Mouse (Mus musculus) right cerebral cortex, postnatal 4 days (tissue): Measurements from ENCODE around the gene Dus1l.
"Not testable (repeated sequence)": the region's sequence is repeated elsewhere in the genome, so short reads cannot be mapped to it uniquely, and the experiment has no call there.

ENCODE experiments used
- DNase-seq: peaks from one replicate; pipeline ENCODE4 v3.0.0-alpha.2; 2022

Gene Dus1l

GRCm38 (mm10) chr11:120818251-120818650 is 22.0 kb upstream of the Dus1l start:
- DNase-seq, result no peak

DNA sequence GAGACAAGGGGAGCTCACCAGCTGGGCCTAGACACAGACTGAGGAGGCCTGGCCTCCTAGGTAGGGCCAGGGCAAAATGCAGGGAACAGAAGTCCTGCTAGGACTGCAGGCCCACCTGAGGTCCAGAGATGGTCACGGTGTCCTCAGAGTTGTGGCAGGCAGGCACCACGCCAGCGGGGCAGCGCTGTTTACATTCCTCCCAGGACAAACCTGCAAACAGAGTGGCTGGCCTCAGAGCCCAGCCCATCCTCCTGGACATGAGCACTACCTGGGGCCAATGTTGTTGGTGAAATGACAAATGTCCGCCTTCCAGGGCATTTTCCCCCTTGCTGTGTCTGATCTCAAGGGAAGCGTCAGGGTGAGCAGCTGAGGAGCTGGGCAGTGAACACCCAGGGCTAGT is 21.2 kb upstream of the Dus1l start:
- no peak for DNase-seq

GRCm38 (mm10) chr11:120812068-120812467 is 15.9 kb upstream of the Dus1l start:
- no peak for DNase-seq

DNA sequence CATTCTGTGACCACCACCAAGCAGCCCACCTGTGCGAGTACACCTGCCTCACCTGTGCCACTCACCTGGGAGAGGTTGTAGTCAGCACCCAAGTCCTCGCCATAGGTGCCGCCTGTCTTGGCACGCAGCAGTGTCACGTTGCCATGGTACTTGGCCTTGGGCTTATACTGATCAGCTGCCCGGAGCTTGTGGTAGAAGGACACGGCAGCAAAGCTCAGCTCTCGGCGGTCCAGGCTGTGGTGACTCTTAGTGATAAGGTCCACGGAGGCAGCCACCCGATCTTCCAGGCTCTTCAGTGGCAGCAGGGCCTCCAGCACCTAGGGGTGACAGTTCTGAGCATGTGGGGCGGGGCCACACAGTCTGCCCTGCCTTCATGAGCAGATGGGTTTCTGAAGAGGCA is 11.8 kb upstream of the Dus1l start:
- no peak for DNase-seq

GRCm38 (mm10) chr11:120805375-120806298 is 9.4 kb upstream of the Dus1l start:
- no peak for DNase-seq

DNA sequence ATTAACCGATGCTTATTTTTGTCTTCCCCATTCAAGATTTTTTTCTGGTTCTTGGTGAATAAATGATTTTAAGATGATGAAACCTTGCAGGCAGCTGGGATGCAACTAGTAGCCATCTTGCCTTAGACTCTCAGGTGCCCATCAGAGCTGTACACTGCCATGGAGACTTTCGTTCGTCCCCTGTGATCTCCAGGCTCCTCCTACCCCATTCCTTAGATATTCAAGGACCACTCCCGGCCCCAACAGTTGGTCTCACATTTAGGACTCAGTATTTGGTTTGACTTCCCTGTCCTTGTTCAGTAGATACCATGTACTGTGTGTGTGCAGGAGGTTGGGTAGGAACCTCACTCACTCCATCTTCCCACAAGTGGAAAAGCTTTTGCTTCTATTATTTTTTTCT is 8.6 kb upstream of the Dus1l start:
- no peak for DNase-seq

GRCm38 (mm10) chr11:120804274-120804673 is 8.1 kb upstream of the Dus1l start:
- DNase-seq, result no peak

GRCm38 (mm10) chr11:120800061-120800904 is 4.1 kb upstream of the Dus1l start:
- DNase-seq, result peak; percentile 88

- no peak for DNase-seq
Measured at GRCm38 (mm10) chr11:120799316-120799890, 3.2 kb upstream of the Dus1l start.

DNA sequence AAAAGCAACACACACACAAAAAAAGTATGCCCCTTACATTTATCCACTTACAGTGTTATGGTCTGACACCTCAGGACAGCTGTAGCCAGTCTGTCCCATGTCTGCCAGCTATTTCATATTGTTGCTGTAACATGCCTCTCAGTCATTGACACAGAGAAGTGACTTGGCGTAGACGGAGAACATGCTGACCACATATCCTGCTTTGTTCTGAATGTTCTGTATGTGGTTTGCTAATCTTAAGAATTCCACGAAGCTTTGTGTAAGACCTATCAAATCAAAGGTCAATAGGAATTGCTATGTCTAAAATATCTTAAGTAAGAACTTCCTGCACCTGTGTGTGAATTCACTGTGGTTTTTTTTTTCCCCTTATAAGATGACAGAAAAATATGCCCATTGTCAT is 2.0 kb upstream of the Dus1l start:
- DNase-seq, result no peak

GRCm38 (mm10) chr11:120796614-120796946 is 377 bp upstream of the Dus1l start:
- DNase-seq, result no peak

DNA sequence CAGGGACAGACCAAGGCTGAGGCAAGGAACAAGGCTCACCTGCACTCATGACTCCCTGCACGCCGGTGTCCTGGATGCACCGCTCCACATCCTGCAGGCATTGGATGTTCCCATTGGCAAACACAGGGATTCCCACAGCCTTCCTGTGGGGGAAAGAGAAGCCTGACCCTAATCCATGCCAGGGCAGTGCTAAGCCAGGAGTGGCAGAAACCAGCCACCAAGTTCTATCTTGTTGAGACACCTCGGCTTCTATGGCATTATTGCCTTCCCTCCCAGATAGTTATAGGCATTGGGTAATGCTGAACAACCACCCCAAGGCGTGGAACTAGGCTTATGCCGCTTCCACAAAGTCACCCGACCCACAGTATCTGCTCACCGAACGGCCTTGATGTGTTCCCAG is 3.6 kb downstream of the Dus1l start:
- DNase-seq, result no peak

DNA sequence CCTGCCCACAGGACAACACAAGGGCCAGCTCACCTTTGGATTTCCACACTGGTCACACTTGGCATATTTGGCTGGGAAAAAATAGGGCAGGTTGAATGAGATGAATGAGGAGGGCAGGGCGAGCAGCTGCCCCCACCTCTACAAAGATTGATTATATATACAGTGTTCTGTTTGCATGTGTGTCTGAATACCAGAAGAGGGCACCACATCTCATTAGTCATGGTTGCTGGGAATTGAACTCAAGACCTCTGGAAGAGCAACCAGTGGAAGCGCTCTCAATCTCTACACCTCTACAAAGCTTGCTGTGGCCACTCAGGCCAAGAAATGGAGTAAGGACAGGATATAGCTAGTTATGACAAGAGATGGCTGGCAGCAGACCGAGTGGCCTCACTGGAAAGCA is 6.4 kb downstream of the Dus1l start:
- no peak for DNase-seq

DNA sequence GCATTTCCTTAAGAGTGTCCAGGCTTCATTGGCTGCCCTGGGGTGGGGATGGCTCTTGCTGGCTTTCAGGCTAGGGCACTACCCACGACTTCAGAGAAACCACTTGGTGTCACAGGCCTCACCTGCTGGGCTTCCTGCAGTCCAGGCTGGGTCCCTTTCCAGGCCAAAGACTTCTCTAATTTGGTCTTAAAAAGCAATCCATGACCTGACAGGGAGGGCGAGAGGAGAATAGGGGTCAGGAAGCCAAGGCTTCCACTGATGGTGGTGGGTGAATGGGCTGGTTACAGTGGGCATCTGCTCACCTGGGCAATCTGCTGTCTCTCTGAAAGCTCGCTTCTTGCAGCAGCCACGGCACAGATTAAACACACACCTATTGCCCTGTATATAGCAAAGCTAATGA is 6.8 kb downstream of the Dus1l start:
- no peak for DNase-seq

- DNase-seq, result not testable (repeated sequence)
Measured at GRCm38 (mm10) chr11:120788460-120788859, 7.7 kb downstream of the Dus1l start.

DNA sequence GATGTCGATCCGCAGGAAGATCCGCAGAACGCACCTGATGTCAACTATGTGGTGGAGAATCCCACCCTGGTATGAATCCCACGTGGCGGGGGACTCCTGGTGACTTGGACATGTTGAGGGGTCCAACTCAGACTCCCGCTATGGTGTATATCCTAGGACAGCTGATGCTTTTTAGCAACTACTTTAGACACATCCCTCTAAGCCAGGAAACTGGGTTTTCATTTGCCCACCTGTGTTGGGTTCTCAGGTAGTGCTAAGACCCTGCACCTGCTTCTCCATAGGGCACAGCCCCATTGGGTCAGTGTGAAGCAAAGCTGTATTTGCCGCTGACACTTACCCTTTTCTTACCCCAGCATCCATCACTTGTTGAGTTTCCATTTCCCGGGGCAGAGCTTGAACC is 11.1 kb downstream of the Dus1l start:
- no peak for DNase-seq

GRCm38 (mm10) chr11:120784064-120784791 is 12.0 kb downstream of the Dus1l start, which contains the start of the genes Rfng and Gps1:
TSS of gene Rfng (minus strand) at chr11:120784207.
TSS of gene Gps1 (plus strand) at chr11:120784272.
- peak; percentile 77 for DNase-seq

GRCm38 (mm10) chr11:120783426-120784063 is 12.7 kb downstream of the Dus1l start:
- DNase-seq, result no peak

DNA sequence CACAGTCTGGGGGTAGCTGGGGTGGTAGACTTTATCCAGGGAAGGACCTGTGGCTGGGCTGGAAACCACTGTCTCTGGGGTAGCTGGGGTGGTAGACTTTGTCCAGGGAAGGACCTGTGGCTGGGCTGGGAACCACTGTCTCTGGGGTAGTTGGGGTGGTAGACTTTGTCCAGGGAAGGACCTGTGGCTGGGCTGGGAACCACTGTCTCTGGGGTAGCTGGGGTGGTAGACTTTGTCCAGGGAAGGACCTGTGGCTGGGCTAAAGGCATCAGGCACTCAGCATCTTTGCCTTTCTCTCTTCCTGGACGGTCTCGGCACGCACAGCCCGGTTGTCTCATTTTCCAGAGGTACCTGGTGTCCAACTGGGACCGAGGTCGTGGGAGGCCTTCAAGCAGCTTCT is 14.8 kb downstream of the Dus1l start:
- DNase-seq, result not testable (repeated sequence)

DNA sequence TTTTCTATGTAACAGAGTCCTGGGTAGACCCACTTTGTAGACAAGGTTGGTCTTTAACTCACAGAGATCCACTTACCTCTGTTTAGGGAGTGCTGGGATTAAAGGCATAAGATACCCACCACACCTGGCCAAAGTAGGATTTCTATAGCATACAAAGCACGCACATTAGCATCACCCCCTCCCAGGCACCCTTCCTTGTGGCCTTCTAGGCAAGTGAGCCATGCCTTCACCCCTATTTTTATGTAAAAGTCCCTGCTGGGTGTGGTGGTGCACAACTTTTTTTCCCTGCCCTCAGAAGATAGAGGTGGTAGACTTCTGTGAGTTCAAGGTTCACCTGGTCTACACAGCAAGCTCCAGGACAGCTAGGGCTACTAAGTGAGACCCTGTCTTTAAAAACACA is 16.3 kb downstream of the Dus1l start:
- no peak for DNase-seq

GRCm38 (mm10) chr11:120777123-120777522 is 19.1 kb downstream of the Dus1l start:
- DNase-seq, result no peak

DNA sequence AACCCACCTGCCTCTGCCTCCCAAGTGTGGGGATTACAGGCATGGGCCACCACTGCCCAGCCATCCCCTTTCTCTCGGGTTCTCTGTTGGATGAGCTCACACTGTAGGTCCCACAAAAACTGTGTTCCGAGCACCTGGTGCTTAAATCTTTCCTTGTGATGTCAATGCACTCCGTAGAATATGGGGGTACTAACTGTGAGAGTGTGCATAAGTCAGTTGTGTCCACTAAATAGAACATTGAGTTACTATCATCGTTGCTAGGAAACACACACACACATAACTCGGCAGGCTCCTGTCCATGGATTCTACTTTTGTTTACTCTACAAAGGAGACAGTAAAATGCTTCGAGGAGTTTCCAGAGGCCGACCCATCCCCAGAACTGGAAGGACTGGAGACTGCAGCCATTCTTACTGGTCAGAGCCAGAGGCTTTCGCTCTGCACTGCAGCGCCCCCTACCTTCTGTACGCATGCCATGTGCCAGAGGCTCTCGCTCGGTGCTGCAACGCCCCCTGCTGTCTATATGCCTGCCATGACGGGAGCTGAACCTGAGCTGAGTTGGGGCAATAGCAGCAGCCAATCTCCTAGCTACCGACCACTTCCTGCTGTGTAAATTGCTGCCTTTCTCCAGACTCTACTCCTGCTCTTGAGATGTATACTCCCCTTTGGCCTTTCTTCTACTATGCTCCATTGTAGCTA is 20.3 kb downstream of the Dus1l start:
- peak; percentile 99 for DNase-seq
